ENCODE assay signal across 9 mouse cellular contexts in genomic region chr4:77519166-77519565, GRCm38 (mm10).
DNase-seq lines count a peak whose midpoint lies in the region; ATAC-seq lines count a peak whose summit lies in the region.
"Had no signal": no experiment of that assay in that cellular context is flagged by ENCODE, and none has a peak within 500 bp of the region (broad histone marks: within the 10 kb centered on the region; RNA-seq: fewer than 3 reads in every experiment).

No protein-coding gene starts in this region.

- no peak overlapping the region for H3K27ac ChIP-seq in hindbrain, embryonic 11.5 days (ENCODE audit: low read depth, low read length)
- H3K27ac ChIP-seq: neural tube, embryonic 12.5 days had no signal

- intact Hi-C loops in left cerebral cortex, postnatal 25 days (cut with DNase I) = loop anchor here (10.0 kb wide), 1 partner anchor 434 kb away; no protein-coding TSS in a partner anchor

- WGBS in hindbrain, embryonic 11.5 days = 47% methylated on average over 5 of the region's 5 CpGs

- no peak overlapping the region for H3K4me3 ChIP-seq in hindbrain, embryonic 11.5 days (ENCODE audit: low read depth, low read length)
- H3K4me3 ChIP-seq: neural tube, embryonic 12.5 days had no signal

- no peaks in the 10 kb centered on the region for H3K9me3 ChIP-seq in hindbrain, embryonic 11.5 days (ENCODE audit: control insufficient read depth, low read length)
- H3K9me3 ChIP-seq: neural tube, embryonic 12.5 days had no signal

- no peaks in the 10 kb centered on the region for H3K36me3 ChIP-seq in hindbrain, embryonic 11.5 days (ENCODE audit: control insufficient read depth, insufficient read depth, low read length)
- H3K36me3 ChIP-seq: neural tube, embryonic 12.5 days had no signal

- no peak overlapping the region for H3K9ac ChIP-seq in hindbrain, embryonic 11.5 days (ENCODE audit: low read depth, low read length)
- H3K9ac ChIP-seq: neural tube, embryonic 12.5 days had no signal

- H3K4me1 ChIP-seq in hindbrain, embryonic 11.5 days (replicated peaks; ENCODE audit: control insufficient read depth, insufficient read depth, low read length) = no peaks in the 10 kb centered on the region
- H3K4me1 ChIP-seq: neural tube, embryonic 12.5 days had no signal

- no peaks in the 10 kb centered on the region for H3K27me3 ChIP-seq in hindbrain, embryonic 11.5 days (ENCODE audit: control insufficient read depth, insufficient read depth, low read length)
- H3K27me3 ChIP-seq: neural tube, embryonic 12.5 days had no signal

- DNase-seq in cerebellum, adult 18-20 months = peak; percentile 14 to 16
- DNase-seq in cerebellum, postnatal 4 days (ENCODE audit: low spot score in 2 of 2) = no peak
- DNase-seq in right cerebral cortex, postnatal 10 days (ENCODE audit: low spot score in 2 of 2) = peak; percentile 40 to 52
- DNase-seq in right cerebral cortex, postnatal 25 days = no peak
- DNase-seq in hindbrain, embryonic 11.5 days (ENCODE audit: low spot score) = peak; percentile 42
- DNase-seq in left cerebral cortex, postnatal 25 days (ENCODE audit: low spot score in 2 of 2) = peak; percentile 16 to 65
- DNase-seq in spleen, postnatal 4 days (ENCODE audit: low spot score in 2 of 2) = no peak

- H3K4me2 ChIP-seq in hindbrain, embryonic 11.5 days (replicated peaks; ENCODE audit: low read depth, low read length) = no peak overlapping the region
- H3K4me2 ChIP-seq: neural tube, embryonic 12.5 days had no signal

- peak; percentile 79 for ATAC-seq in hindbrain, embryonic 11.5 days (ENCODE audit: low FRiP score)
- ATAC-seq in erythroblast, adult 5-6 weeks (replicated peaks; ENCODE audit: low FRiP score, poor library complexity, severe bottlenecking) = no peak

Comparison
In these comparisons a context has a peak if more than half of its experiments do, and no peak if none do; other contexts are left out.
1. DNase-seq: peak in cerebellum, adult 18-20 months (2 of 2), right cerebral cortex, postnatal 10 days (2 of 2), hindbrain, embryonic 11.5 days (single experiment) and left cerebral cortex, postnatal 25 days (2 of 2); none in cerebellum, postnatal 4 days (0 of 2), right cerebral cortex, postnatal 25 days (single experiment) and spleen, postnatal 4 days (0 of 2).